Mouse (Mus musculus): ENCODE data around the gene Treml1. TPM values are rescaled to one million over a fixed set of nuclear protein-coding genes. Genes with fewer than 3 reads are reported as not detected.

Gene Treml1
- polyA plus RNA-seq (2014; fragmentation: Illumina TruSeq; extraction: RNeasy Lipid Tissue Mini Kit (QIAGEN cat#74804); ENCODE audit: low read depth, low replicate concordance), result not detected

DNA sequence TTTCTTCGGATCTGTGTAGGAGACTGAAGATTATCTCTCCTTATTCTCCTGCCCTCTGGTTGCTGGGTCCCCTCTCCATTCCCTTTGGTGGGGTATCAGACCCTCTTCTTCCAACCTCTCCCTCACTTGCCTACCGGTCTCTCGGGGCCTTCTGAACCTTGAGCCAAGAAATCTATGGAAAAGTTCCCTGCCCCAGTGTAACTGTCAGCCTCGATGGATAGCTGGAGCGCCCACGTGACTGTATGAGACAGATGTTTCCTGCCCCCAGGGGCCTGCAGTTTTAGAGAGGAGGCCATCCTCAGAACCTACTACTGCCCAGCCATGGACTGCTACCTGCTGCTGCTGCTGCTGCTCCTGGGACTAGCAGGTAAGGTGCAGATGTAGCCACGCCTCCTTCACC is at the start of gene Treml1:
Treml1 (plus strand) TSS at position 301 of the 400 bp plus-strand sequence.

DNA sequence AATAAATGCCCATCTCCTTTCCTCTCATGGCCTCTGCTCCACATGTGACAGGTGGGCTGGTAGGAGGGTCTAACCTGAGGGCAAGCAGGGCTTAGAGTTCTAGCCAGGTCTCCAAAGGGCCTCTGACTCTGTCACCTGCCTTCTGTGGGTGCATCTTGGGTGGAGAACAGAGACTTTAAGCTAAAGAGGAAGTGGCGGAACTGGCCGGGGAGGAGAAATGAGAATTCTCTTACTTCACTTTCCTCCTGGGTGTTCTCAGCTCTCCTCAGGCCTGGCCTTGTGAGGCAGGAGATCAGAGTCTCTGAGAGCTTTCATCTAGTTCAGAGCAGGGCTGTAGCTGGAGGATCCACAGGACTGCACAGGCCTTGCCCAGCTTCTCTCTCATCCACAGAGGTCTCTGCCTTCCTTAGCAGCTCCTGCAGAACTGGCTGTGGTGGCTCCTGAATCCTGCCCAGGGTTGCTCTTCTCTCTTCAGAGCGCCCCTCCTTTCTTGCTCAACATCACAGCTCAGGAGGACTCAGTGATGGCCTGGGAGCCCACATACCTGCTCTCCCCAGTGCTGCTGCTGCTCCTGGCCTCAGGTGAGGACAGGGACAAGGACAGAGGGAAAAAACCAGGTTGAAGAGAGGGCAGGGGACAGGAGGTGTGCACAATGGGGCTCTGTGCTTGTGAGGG is 43.7 kb upstream of the Treml1 start, which contains the start of gene B430306N03Rik:
B430306N03Rik (plus strand) TSS at position 237 of the 675 bp plus-strand sequence.

DNA sequence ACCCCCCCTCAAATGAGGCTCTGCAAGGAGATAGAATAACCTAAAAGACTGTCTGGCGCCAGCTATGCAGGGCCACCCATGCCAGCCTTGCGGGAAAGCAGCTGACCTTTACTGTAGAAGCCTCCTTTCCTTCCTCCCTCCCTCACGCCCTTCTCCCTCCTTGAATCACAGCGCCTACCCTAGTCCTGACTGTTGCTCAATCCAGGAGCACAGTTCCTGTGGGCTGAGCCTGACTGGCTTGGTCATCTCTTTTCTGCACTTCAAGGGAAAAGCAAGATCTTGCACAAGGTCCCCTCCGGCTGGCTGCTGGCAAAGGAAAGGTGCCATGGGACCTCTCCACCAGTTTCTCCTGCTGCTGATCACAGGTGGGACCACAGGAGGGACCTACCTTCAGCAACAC is 13.5 kb upstream of the Treml1 start, which contains the start of gene Trem2:
Trem2 (plus strand) TSS at position 171 of the 400 bp plus-strand sequence.

DNA sequence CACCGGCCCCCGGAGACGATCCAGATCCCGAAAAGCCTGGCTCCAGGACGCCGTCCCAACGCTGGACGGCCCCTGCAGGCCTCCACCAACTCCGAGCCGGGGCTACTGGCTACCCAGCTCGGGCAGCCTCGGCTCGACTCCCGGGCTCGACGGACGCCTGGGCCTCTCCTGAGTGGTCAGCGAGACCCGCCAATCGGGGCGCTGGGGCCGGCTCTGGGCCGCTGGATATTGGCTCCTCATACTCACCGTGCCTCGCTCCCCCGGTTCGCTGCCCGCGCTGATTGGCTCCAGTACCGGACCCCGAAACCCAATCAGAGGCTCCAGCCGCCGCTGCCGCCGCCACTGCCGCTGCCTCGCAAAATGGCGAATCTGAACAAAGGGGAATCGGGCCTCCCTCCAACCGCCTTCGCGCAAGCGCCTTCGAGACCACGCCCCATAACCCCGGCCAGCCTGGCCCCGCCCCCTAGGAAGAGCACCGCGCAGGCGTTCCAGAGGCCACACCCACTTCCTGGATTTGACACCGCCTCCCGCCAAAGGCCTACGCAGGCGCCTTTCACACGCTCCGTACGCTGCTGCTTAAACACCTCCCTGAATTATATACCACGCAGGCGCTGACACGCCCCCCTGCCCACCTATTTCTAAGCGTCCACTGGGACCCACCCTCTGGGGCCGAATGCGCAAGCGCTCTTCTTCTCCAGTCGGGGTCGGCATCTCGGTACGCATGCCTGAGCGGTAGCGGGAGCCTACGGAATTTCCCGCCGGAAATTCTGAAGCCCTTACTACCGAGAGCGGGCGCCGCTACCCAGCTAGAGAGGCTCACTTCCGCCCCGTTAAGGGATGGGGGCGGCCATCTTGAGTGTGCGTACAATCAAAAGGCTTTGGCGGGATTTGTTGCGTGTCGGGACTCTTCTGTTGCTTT is 49.9 kb downstream of the Treml1 start, which contains the start of the genes Nfya and Oard1:
Nfya (minus strand) TSS at position 527 of the 919 bp plus-strand sequence.
Oard1 (plus strand) TSS at position 635 of the 919 bp plus-strand sequence.

Other genes starting within 250 kb of the Treml1 start
- gene 9830107B12Rik, start 213.6 kb upstream of the Treml1 start, polyA plus RNA-seq (2014; fragmentation: Illumina TruSeq; extraction: RNeasy Lipid Tissue Mini Kit (QIAGEN cat#74804); ENCODE audit: low read depth, low replicate concordance), result not detected
- gene A530064D06Rik, start 192.6 kb upstream of the Treml1 start, polyA plus RNA-seq (2014; fragmentation: Illumina TruSeq; extraction: RNeasy Lipid Tissue Mini Kit (QIAGEN cat#74804); ENCODE audit: low read depth, low replicate concordance), result 0.48 TPM
- gene Trem1, start 127.1 kb upstream of the Treml1 start, polyA plus RNA-seq (2014; fragmentation: Illumina TruSeq; extraction: RNeasy Lipid Tissue Mini Kit (QIAGEN cat#74804); ENCODE audit: low read depth, low replicate concordance), result not detected
- not detected for gene Trem3, start 112.1 kb upstream of the Treml1 start, polyA plus RNA-seq (2014; fragmentation: Illumina TruSeq; extraction: RNeasy Lipid Tissue Mini Kit (QIAGEN cat#74804); ENCODE audit: low read depth, low replicate concordance)
- 2.3 TPM for gene Treml4, start 95.6 kb upstream of the Treml1 start, polyA plus RNA-seq (2014; fragmentation: Illumina TruSeq; extraction: RNeasy Lipid Tissue Mini Kit (QIAGEN cat#74804); ENCODE audit: low read depth, low replicate concordance)
- not detected for gene Treml2, start 60.4 kb upstream of the Treml1 start, polyA plus RNA-seq (2014; fragmentation: Illumina TruSeq; extraction: RNeasy Lipid Tissue Mini Kit (QIAGEN cat#74804); ENCODE audit: low read depth, low replicate concordance)
- 0.40 TPM for gene B430306N03Rik, start 43.8 kb upstream of the Treml1 start, polyA plus RNA-seq (2014; fragmentation: Illumina TruSeq; extraction: RNeasy Lipid Tissue Mini Kit (QIAGEN cat#74804); ENCODE audit: low read depth, low replicate concordance)
- gene Trem2, start 13.5 kb upstream of the Treml1 start, polyA plus RNA-seq (2014; fragmentation: Illumina TruSeq; extraction: RNeasy Lipid Tissue Mini Kit (QIAGEN cat#74804); ENCODE audit: low read depth, low replicate concordance), result not detected
- gene Nfya, start 50.0 kb downstream of the Treml1 start, polyA plus RNA-seq (2014; fragmentation: Illumina TruSeq; extraction: RNeasy Lipid Tissue Mini Kit (QIAGEN cat#74804); ENCODE audit: low read depth, low replicate concordance), result 5.0 TPM
- 38.1 TPM for gene Oard1, start 50.1 kb downstream of the Treml1 start, polyA plus RNA-seq (2014; fragmentation: Illumina TruSeq; extraction: RNeasy Lipid Tissue Mini Kit (QIAGEN cat#74804); ENCODE audit: low read depth, low replicate concordance)
- not detected for gene Apobec2, start 73.0 kb downstream of the Treml1 start, polyA plus RNA-seq (2014; fragmentation: Illumina TruSeq; extraction: RNeasy Lipid Tissue Mini Kit (QIAGEN cat#74804); ENCODE audit: low read depth, low replicate concordance)
- gene Tspo2, start 91.6 kb downstream of the Treml1 start, polyA plus RNA-seq (2014; fragmentation: Illumina TruSeq; extraction: RNeasy Lipid Tissue Mini Kit (QIAGEN cat#74804); ENCODE audit: low read depth, low replicate concordance), result not detected
- gene Unc5cl, start 95.0 kb downstream of the Treml1 start, polyA plus RNA-seq (2014; fragmentation: Illumina TruSeq; extraction: RNeasy Lipid Tissue Mini Kit (QIAGEN cat#74804); ENCODE audit: low read depth, low replicate concordance), result not detected